Mouse (Mus musculus): ENCODE data around the gene Chmp4b.

DNA sequence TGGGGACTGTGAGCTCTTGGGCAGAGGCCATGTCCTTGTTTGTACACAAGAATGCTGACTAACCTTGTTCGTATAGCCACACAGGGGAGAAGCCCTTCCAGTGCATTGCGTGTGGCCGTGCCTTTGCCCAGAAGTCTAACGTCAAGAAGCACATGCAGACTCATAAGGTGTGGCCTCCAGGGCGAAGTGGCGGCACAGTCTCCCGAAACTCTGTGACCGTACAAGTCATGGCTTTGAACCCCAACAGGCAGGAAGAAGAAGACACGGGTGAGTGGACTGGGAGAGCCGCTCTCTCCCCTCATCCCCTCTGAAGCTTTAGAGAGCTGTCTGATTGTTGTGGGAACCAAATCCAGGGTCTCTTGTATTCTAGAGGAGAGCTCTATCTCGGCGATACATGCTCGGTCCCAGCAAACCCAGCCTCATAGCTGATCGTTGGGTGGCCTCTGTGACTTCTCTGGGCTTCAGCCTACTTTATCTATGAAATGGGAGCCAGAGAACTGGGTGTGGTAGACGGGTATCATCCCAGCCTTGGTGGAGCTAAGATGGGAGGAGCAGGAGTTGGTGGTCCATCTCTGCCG, 19.2 kb upstream of the Chmp4b start:
- TF ChIP-seq CTCF (IDR thresholded peaks at IDR 0.05; ENCODE audit: low read depth) (no peak), EP300 (IDR thresholded peaks at IDR 0.05; ENCODE audit: low read depth) (peak; percentile 66)
